Mouse (Mus musculus) splenic B cell, adult 2 months (primary cell): Measurements from ENCODE around the gene Olfr1137.

Source experiments
- DNase-seq: peaks from one replicate; pipeline ENCODE4 v3.0.0-alpha.2; 2011; ENCODE audit warnings: low read depth, low spot score
- H3K27me3 ChIP-seq: 2 replicates; pipeline ENCODE4 v1.6.1; 2012; ENCODE audit warnings: mild to moderate bottlenecking, low read length, moderate library complexity, mixed read lengths; ENCODE audit not compliant: control insufficient read depth, poor library complexity, insufficient read depth, severe bottlenecking
- H3K36me3 ChIP-seq: 2 replicates; pipeline ENCODE4 v1.6.1; 2012; ENCODE audit warnings: mild to moderate bottlenecking, low read length, moderate library complexity, mixed read lengths; ENCODE audit not compliant: control insufficient read depth, poor library complexity, insufficient read depth, severe bottlenecking

The Olfr1137 gene

GRCm38 (mm10) chr2:87713079-87713478 is at the start of gene Olfr1137:
Gene Olfr1137, minus strand, starts transcription at chr2:87713179.
- H3K27me3 ChIP-seq: no peaks in the 10 kb centered on the region
- H3K36me3 ChIP-seq: no peaks in the 10 kb centered on the region
- no peak for DNase-seq

DNA sequence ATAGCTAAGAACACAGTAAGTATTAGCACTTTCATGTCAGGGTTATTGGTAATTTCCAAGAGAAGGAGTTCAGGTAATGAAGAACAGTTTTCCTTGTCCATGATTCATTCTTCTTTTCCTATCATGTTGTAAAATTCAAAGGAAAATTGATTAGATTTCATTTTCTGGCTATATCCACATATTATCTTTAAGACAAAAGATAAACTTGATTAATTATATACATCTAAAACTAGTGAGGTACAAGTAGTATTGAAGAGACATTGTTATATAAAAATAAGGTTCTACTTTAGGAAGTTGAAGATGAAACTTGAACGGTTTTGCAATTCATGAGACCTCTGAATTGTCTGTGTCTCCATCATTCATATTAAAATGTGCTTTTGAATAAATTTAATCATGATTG is 40.9 kb upstream of the Olfr1137 start, which contains the start of gene Olfr1141:
TSS of gene Olfr1141 (minus strand) at position 101 of the 400 bp plus-strand sequence.
- DNase-seq: no peak
- Histone ChIP-seq H3K36me3 (no peaks in the 10 kb centered on the region), H3K27me3 (no peaks in the 10 kb centered on the region)

DNA sequence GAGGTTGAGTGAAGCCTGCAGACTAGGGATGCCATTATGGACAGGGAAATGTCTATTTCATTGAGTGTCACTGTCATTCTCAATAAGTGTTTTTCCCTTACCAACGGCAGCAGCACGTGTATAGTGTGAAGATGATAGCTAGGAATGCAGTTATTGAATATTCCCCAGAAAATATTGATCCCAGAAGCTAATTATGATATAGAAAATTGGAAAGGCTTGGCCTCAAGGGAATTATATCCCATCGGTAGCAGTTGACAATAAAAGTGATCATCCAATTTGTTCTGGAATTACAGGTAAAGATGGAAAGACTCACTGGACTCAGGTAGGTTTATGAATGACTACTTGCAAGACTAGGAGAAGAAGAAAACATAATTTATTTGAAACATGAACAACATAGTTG is 30.5 kb upstream of the Olfr1137 start, which contains the start of gene Olfr1140:
TSS of gene Olfr1140 (plus strand) at position 301 of the 400 bp plus-strand sequence.
- no peaks in the 10 kb centered on the region for H3K36me3 ChIP-seq
- no peaks in the 10 kb centered on the region for H3K27me3 ChIP-seq
- DNase-seq: no peak

- Histone ChIP-seq H3K36me3 (no peaks in the 10 kb centered on the region), H3K27me3 (no peaks in the 10 kb centered on the region)
- no peak for DNase-seq
Observed at GRCm38 (mm10) chr2:87739878-87740277, 26.9 kb upstream of the Olfr1137 start, which contains the start of gene Olfr1138. Gene Olfr1138, minus strand, starts transcription at chr2:87739978.

DNA sequence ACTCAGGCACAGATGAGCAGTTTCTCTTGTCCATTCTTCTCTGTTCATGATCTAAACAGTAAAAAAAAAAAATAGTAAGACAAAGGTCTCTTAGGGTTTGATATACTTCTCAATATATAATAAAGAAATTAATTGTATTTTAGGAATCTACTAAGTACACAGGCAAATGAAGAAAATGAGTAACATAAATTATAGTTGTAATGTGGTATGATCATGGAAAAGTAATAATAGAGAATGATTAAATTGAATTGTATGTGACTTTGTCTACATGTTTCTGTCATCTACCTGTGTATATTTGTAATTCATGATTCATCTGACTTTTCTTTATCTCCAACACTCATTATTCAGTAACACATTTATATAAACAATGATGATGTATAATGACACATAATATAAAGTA is 19.1 kb downstream of the Olfr1137 start, which contains the start of gene Olfr1136:
TSS of gene Olfr1136 (minus strand) at position 101 of the 400 bp plus-strand sequence.
- no peaks in the 10 kb centered on the region for H3K27me3 ChIP-seq
- DNase-seq: no peak
- no peaks in the 10 kb centered on the region for H3K36me3 ChIP-seq

- Histone ChIP-seq H3K36me3 (no peaks in the 10 kb centered on the region), H3K27me3 (no peaks in the 10 kb centered on the region)
- no peak for DNase-seq
Observed at GRCm38 (mm10) chr2:87673564-87673963, 39.4 kb downstream of the Olfr1137 start, which contains the start of gene Olfr1135. Gene Olfr1135, minus strand, starts transcription at chr2:87673664.
